Mouse (Mus musculus) limb, embryonic 10.5 days (tissue): Measurements from ENCODE around the gene Dst. TPM values are rescaled to one million over a fixed set of nuclear protein-coding genes. Genes with fewer than 3 reads are reported as not detected.

Source experiments
- DNase-seq: peaks from one replicate; pipeline ENCODE4 v3.0.0-alpha.2; 2017; ENCODE audit warnings: low spot score
- H3K27ac ChIP-seq: fragments of 300-500 bp; sonication (generic); 2 replicates; pipeline ENCODE4 v1.5.1; 2016; ENCODE audit warnings: mild to moderate bottlenecking
- H3K27me3 ChIP-seq: fragments of 300-500 bp; sonication (generic); 2 replicates; pipeline ENCODE4 v1.6.1; 2016; ENCODE audit warnings: low read depth, mild to moderate bottlenecking; ENCODE audit not compliant: poor library complexity, severe bottlenecking
- H3K36me3 ChIP-seq: fragments of 300-500 bp; sonication (generic); 2 replicates; pipeline ENCODE4 v1.6.1; 2016; ENCODE audit warnings: mild to moderate bottlenecking, moderate library complexity
- H3K4me1 ChIP-seq: fragments of 300-500 bp; sonication (generic); 2 replicates; pipeline ENCODE4 v1.6.1; 2016
- H3K4me3 ChIP-seq: fragments of 300-500 bp; sonication (generic); 2 replicates; pipeline ENCODE4 v1.5.1; 2016; ENCODE audit warnings: mild to moderate bottlenecking, moderate library complexity
- H3K9me3 ChIP-seq: fragments of 300-500 bp; sonication (generic); replicated peaks from 2 replicates; pipeline ENCODE4 v1.6.1; 2016; ENCODE audit warnings: mild to moderate bottlenecking
- WGBS: fragments of 180-500 bp; shearing (Covaris S2); methylation state at CpG from one replicate; pipeline ENCODE4 v1.1.7; 2016; 5-methylcytosine and 5-hydroxymethylcytosine counted together
- polyA plus RNA-seq: library from polyadenylated mRNA; unstranded; fragments of >200 nt; fragmentation: Nextera tagmentation; extraction: Ambion mirVana; gene quantifications from 2 replicates; pipeline ENCODE4 v1.2.1, GENCODE M21; 2016

The Dst gene
- polyA plus RNA-seq, 1 experiment from 2014 or later, result 9.7 TPM

DNA sequence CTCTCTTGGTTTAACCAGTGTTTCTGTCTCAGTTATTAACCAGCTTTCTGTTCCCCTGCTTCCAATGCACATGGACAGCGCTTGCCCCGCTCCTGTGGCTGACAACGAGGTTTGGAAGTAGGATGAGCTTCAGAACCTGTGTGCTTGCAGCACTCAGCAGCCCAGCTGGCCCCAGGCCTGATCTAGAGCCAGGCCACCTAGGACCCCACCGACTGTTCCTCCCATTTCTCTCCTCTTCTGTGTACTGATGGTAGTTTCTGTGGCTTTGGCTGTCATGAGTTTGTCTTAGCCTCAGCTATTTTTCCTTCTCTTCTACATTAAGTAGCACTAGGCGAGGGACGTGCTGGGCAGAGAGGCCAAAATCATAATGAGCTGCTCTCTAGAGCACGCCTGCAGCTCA is 368.7 kb downstream of the Dst start:
- 97% methylated on average over 7 of the region's 7 CpGs for WGBS
- Histone ChIP-seq H3K36me3 (peaks cover 19% of the 10 kb centered on the region), H3K27me3 (no peaks in the 10 kb centered on the region), H3K4me3 (no peak overlapping the region), H3K9me3 (no peaks in the 10 kb centered on the region), H3K4me1 (no peaks in the 10 kb centered on the region), H3K27ac (no peak overlapping the region)
- no peak for DNase-seq

DNA sequence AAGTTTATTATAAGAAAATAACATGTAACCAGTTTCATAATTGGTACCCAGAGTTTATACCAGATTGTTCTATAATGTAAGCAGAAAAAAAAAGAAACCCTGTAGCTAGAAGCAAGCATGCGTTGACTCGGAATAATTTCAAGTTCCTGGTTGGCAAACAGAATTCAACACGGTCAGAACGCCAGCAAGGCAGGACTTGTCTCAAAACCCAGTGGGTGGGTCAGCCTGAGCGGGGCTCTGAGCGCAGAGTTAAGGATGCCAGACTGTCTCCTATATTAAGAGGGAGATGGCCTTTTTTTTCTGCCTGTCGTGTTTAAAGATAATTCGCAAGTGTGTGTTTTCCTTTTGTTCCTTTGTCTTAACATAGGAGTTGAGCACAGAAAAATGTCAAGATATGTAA is 369.2 kb downstream of the Dst start:
- Histone ChIP-seq H3K36me3 (peaks cover 15% of the 10 kb centered on the region), H3K4me3 (no peak overlapping the region), H3K27me3 (no peaks in the 10 kb centered on the region), H3K9me3 (no peaks in the 10 kb centered on the region), H3K27ac (no peak overlapping the region), H3K4me1 (no peaks in the 10 kb centered on the region)
- WGBS, result 95% methylated on average over 8 of the region's 8 CpGs
- DNase-seq, result no peak

DNA sequence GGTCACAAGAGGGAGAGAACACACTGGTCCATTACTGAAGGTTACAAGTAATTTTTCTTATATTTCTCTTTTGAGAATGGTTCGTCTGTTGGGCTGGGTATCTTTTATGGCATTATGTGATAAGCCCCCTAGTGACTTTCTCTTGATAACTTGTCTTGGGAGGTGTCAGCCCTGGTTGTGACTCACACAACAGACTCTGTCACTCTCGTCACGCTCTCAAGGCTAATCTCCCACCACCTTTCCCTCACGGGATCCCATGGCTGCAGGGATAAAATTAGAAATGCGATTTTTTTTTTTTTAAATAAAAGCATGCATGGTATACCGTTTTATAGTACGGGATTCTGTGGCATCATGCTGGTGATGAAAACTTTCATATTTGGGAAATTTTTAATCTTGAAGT is 375.5 kb downstream of the Dst start:
- no peak overlapping the region for H3K4me3 ChIP-seq
- no peak overlapping the region for H3K27ac ChIP-seq
- H3K9me3 ChIP-seq, result no peaks in the 10 kb centered on the region
- 92% methylated on average over 7 of the region's 7 CpGs for WGBS
- no peaks in the 10 kb centered on the region for H3K4me1 ChIP-seq
- H3K27me3 ChIP-seq, result no peaks in the 10 kb centered on the region
- no peak for DNase-seq
- H3K36me3 ChIP-seq, result peaks cover 5% of the 10 kb centered on the region; the same call in 1 of the 2 replicates

DNA sequence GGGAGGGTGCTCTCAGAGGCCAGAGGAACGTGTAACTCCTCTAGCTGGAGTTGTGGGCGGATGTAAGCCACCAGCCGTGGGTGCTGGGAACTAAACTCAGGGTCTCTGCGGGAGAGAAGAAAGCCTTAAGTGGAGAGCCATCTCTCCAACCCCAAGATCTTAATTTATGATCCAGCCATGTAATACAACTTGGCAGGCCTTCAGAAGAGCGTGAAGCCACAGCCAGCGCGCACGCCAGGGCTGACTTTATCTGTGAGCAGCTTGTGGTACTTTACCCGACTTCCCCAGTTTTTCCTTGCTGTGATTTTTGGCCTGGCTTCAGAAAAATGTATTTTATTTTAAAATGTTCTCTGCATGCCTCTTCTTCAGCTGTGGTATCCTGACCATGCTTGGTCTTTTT is 377.0 kb downstream of the Dst start:
- peaks cover 7% of the 10 kb centered on the region; the same call in 1 of the 2 replicates for H3K36me3 ChIP-seq
- DNase-seq, result no peak
- WGBS, result 90% methylated on average over 9 of the region's 9 CpGs

DNA sequence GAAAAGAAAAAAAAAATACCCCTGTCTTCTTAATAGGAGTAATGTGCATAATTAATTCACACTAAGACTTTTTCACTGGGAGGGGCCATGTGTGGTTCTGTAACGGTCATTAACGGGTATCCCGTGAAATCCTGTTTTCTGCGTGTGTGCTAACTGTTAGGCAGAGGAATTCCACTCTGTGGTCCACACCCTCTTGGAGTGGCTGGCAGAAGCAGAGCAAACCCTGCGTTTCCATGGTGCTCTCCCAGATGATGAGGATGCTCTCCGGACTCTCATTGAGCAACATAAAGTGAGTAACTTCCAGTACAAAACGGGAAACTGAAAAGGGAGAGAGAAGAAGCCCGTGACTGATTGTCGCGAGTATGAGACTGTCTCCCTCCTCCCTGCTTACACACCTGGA is 379.7 kb downstream of the Dst start:
- WGBS, result 93% methylated on average over 10 of the region's 10 CpGs

More for the DNA sequence above, 377.0 kb downstream of the Dst start:
- Histone ChIP-seq H3K4me1 (no peaks in the 10 kb centered on the region), H3K27ac (no peak overlapping the region), H3K9me3 (no peaks in the 10 kb centered on the region), H3K4me3 (no peak overlapping the region), H3K27me3 (no peaks in the 10 kb centered on the region)

DNA sequence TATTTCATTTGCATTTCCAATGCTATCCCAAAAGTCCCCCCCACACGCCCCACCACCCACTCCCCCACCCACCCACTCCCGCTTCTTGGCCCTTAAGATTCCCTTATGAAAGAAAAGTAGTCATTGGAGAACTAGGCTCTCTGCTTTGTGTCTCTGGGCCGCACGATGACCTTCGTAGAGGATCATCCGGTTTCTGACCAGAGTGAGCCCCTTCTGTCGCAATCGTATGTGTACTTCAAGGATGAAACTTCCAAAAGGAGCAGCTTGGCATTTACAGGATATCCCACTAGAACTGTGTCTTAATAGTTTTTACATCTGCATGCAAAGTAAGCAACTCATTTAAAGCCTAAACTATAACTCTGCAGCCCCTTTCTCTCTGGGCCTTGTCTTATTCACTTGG is 380.2 kb downstream of the Dst start:
- H3K36me3 ChIP-seq, result peaks cover 20% of the 10 kb centered on the region
- H3K4me3 ChIP-seq, result no peak overlapping the region
- H3K27me3 ChIP-seq, result no peaks in the 10 kb centered on the region
- no peaks in the 10 kb centered on the region for H3K4me1 ChIP-seq
- H3K27ac ChIP-seq, result no peak overlapping the region
- DNase-seq, result no peak
- no peaks in the 10 kb centered on the region for H3K9me3 ChIP-seq
- WGBS, result 94% methylated on average over 8 of the region's 8 CpGs

More for the DNA sequence above, 379.7 kb downstream of the Dst start:
- Histone ChIP-seq H3K36me3 (peaks cover 19% of the 10 kb centered on the region), H3K4me1 (no peaks in the 10 kb centered on the region), H3K27ac (no peak overlapping the region), H3K4me3 (no peak overlapping the region), H3K9me3 (no peaks in the 10 kb centered on the region), H3K27me3 (no peaks in the 10 kb centered on the region)
- no peak for DNase-seq

DNA sequence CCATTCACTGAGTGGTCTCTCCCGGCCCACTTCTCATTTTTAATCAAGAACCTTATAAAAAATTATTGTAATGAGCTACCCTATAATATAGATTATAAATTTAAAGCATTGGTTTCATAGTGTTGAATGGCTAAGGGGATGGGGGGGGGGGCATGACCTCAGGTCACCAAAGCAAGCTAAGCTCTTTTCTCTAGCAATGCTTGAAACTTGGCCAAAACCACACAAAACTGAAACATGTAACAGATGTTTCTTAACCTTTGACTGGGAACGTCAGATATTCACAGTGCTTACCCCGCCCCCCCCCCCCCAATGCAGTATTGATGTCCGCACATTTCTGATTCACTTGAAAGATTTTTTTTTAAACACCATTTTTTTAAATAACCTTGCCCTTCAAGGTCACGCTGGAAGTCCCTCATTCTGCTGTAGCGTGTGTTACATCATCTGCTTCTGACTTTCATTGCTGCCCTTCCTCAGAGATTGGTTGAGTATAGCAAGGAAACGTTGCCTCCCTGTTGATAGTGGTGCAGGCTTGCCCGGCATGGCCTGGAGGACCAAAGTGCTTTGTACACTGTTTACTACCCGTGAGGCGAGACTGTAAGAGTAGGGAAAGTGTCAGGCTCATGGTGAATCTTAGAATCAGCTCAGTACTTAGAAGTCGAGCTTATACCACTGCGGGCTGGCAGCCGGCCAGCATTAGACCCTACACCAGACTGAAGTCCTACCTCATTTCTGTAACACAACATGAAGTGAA is 380.9 kb downstream of the Dst start:
- DNase-seq, result no peak
- Histone ChIP-seq H3K27me3 (no peaks in the 10 kb centered on the region), H3K27ac (no peak overlapping the region), H3K4me1 (no peaks in the 10 kb centered on the region), H3K4me3 (no peak overlapping the region), H3K9me3 (no peaks in the 10 kb centered on the region), H3K36me3 (peaks cover 20% of the 10 kb centered on the region)
- WGBS, result 91% methylated on average over 13 of the region's 13 CpGs

DNA sequence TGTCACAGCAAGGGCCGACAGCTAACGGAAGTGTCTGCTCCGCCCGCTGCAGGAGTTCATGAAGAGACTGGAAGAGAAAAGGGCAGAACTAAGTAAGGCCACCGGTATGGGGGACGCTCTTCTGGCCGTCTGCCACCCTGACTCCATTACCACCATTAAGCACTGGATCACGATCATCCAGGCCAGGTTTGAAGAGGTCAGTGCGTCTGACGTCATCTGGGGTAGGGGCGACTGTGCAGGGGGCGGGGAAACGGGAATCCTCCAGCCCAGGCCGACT is 381.4 kb downstream of the Dst start:
- Histone ChIP-seq H3K4me3 (no peak overlapping the region), H3K36me3 (peaks cover 20% of the 10 kb centered on the region), H3K4me1 (no peaks in the 10 kb centered on the region), H3K27ac (no peak overlapping the region), H3K27me3 (no peaks in the 10 kb centered on the region), H3K9me3 (no peaks in the 10 kb centered on the region)
- no peak for DNase-seq
- 92% methylated on average over 14 of the region's 14 CpGs for WGBS

DNA sequence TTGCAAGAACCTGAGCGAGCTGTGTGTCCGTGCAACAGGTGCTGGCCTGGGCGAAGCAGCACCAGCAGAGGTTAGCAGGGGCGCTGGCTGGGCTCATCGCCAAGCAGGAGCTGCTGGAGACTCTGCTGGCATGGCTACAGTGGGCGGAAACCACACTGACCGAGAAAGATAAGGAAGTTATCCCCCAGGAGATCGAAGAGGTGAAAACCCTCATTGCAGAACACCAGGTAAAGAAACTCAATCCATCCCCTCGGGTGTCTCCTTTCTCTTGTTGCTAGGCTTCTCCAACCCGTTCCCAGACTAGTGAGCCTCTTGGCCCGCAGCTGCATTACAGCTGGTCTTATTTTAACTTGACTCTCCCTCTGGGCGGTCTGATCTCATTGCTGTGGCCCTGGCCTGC is 382.3 kb downstream of the Dst start:
- 94% methylated on average over 12 of the region's 12 CpGs for WGBS
- DNase-seq, result no peak
- Histone ChIP-seq H3K27ac (no peak overlapping the region), H3K4me1 (no peaks in the 10 kb centered on the region), H3K9me3 (no peaks in the 10 kb centered on the region), H3K4me3 (no peak overlapping the region), H3K36me3 (peaks cover 20% of the 10 kb centered on the region), H3K27me3 (no peaks in the 10 kb centered on the region)

DNA sequence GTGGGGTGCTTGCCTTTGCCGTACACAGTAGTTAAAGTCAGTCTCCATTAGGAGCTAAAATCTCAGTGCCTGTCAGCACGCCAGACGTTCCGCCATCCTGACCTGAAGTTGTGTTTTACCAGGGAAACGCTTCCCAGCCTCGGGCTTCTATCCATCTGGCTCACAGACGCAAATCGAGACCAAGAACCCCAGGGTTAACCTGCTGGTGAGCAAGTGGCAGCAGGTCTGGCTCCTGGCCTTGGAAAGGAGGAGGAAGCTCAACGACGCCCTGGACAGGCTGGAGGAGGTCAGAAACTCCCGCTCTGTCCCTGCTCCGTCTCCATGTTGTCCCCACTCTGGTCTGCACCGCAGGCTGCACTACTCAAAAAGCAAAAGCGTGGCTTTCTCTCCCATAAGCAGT is 385.2 kb downstream of the Dst start:
- no peak overlapping the region for H3K27ac ChIP-seq
- no peaks in the 10 kb centered on the region for H3K4me1 ChIP-seq
- H3K9me3 ChIP-seq, result no peaks in the 10 kb centered on the region
- DNase-seq, result no peak
- WGBS, result 86% methylated on average over 14 of the region's 14 CpGs
- H3K4me3 ChIP-seq, result no peak overlapping the region
- H3K27me3 ChIP-seq, result no peaks in the 10 kb centered on the region
- peaks cover 25% of the 10 kb centered on the region for H3K36me3 ChIP-seq

DNA sequence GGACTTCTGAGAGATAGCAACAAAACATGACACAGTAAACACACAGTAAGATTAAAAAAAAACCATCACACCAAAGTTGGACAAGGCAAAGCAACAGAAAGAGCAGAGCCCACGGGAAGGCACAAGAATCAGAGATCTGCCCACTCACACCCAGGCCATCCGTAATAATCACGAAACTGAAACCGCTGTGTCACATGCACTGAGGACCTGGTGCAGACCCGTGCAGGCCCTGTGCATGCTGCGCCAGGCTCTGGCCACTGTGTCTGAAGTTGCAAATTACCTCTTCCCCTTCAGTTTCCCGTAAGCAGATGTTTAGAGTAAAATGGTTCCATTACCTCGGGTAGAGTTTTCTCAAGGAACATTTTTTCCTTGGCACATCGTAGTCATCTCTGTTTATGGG is 389.6 kb downstream of the Dst start:
- H3K27ac ChIP-seq, result no peak overlapping the region
- no peaks in the 10 kb centered on the region for H3K27me3 ChIP-seq
- 90% methylated on average over 9 of the region's 9 CpGs for WGBS
- peaks cover 12% of the 10 kb centered on the region for H3K36me3 ChIP-seq
- H3K9me3 ChIP-seq, result no peaks in the 10 kb centered on the region
- H3K4me3 ChIP-seq, result no peak overlapping the region
- no peaks in the 10 kb centered on the region for H3K4me1 ChIP-seq
- no peak for DNase-seq

DNA sequence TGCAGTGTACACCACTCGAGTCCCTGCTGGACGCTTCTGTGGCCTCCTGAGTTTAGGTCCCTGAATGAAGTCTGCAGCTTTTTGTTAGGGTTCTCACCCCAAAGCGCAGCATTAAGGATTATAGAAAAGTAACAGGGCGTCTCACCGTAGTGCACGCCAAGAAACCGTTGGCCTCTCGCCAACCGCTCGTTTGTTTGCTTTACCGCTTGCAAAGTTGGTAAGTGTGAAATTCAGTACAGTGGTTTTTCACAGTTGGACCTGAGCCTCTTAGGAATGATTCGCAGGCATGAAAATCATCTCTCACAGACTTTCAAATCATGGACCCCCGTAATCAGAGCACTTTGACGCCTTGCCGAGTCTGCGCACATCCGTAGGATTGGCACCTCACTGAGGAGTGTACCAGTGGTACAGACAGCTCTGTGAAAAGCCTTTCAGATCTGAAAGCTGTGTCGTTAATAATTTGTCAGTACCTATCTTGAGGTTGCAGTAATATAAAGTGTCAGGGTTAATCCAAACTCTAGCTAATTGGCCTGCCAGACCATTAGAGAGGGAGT is 390.7 kb downstream of the Dst start:
- no peak overlapping the region for H3K27ac ChIP-seq
- H3K27me3 ChIP-seq, result no peaks in the 10 kb centered on the region
- no peak for DNase-seq
- H3K9me3 ChIP-seq, result no peaks in the 10 kb centered on the region
- no peaks in the 10 kb centered on the region for H3K4me1 ChIP-seq
- H3K36me3 ChIP-seq, result peaks cover 13% of the 10 kb centered on the region
- WGBS, result 97% methylated on average over 18 of the region's 18 CpGs
- H3K4me3 ChIP-seq, result no peak overlapping the region

DNA sequence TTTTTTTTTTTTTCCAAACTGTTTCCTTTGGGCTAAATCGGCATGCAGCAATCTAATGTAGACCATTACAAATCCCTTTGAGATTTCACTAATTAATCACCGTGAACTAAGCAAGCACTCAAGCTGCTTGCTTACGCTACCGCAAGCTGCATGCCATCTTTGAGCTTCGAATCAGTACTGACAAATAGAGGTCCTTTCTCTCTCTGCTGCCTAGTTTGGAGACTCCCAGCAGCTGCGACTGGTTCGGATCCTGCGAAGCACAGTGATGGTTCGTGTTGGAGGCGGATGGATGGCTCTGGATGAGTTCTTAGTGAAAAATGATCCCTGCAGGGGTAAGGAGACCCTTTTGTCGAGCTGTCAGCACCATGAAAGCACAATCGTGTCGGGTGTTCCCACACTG is 391.5 kb downstream of the Dst start:
- Histone ChIP-seq H3K27ac (no peak overlapping the region), H3K36me3 (peaks cover 13% of the 10 kb centered on the region), H3K4me1 (no peaks in the 10 kb centered on the region), H3K27me3 (no peaks in the 10 kb centered on the region), H3K9me3 (no peaks in the 10 kb centered on the region), H3K4me3 (no peak overlapping the region)
- DNase-seq, result no peak
- WGBS, result 87% methylated on average over 13 of the region's 13 CpGs
